Mouse (Mus musculus) hindbrain, embryonic 11.5 days (tissue): Measurements from ENCODE around the gene Vwa8. TPM values are rescaled to one million over a fixed set of nuclear protein-coding genes. Genes with fewer than 3 reads are reported as not detected.

Experiments
- ATAC-seq: fragments of 200-750 bp; cut with Nextera tagmentation; 2 replicates; pipeline ENCODE4 v1.8.0; 2017; ENCODE audit warnings: mild to moderate bottlenecking, moderate TSS enrichment, moderate library complexity; ENCODE audit not compliant: low FRiP score
- DNase-seq: peaks from one replicate; pipeline ENCODE4 v3.0.0-alpha.2; 2015; ENCODE audit warnings: low spot score
- H3K27ac ChIP-seq: fragments of 300-500 bp; sonication (generic); 2 replicates; pipeline ENCODE4 v1.5.1; 2014; ENCODE audit warnings: mild to moderate bottlenecking, low read depth, low read length
- H3K27me3 ChIP-seq: fragments of 300-500 bp; sonication (generic); 2 replicates; pipeline ENCODE4 v1.6.1; 2014; ENCODE audit warnings: mild to moderate bottlenecking, low read length, moderate library complexity, mixed read lengths; ENCODE audit not compliant: control insufficient read depth, insufficient read depth
- H3K36me3 ChIP-seq: fragments of 300-500 bp; sonication (generic); 2 replicates; pipeline ENCODE4 v1.6.1; 2014; ENCODE audit warnings: mild to moderate bottlenecking, low read length, moderate library complexity, mixed read lengths; ENCODE audit not compliant: control insufficient read depth, insufficient read depth
- H3K4me1 ChIP-seq: fragments of 300-500 bp; sonication (generic); replicated peaks from 2 replicates; pipeline ENCODE4 v1.6.1; 2014; ENCODE audit warnings: low read length, mixed read lengths; ENCODE audit not compliant: control insufficient read depth, insufficient read depth
- H3K4me2 ChIP-seq: fragments of 300-500 bp; sonication (generic); replicated peaks from 2 replicates; pipeline ENCODE4 v1.6.1; 2014; ENCODE audit warnings: mild to moderate bottlenecking, low read depth, low read length
- H3K4me3 ChIP-seq: fragments of 300-500 bp; sonication (generic); 2 replicates; pipeline ENCODE4 v1.5.1; 2014; ENCODE audit warnings: low read depth, low read length
- H3K9ac ChIP-seq: fragments of 300-500 bp; sonication (generic); 2 replicates; pipeline ENCODE4 v1.6.1; 2014; ENCODE audit warnings: low read depth, low read length
- H3K9me3 ChIP-seq: fragments of 300-500 bp; sonication (generic); 2 replicates; pipeline ENCODE4 v1.6.1; 2016; ENCODE audit warnings: low read length; ENCODE audit not compliant: control insufficient read depth
- WGBS: fragments of 180-500 bp; shearing (Covaris S2); extraction: QIAGEN DNeasy Blood & Tissue Kit; methylation state at CpG from one replicate; pipeline ENCODE4 v1.1.7; 2014; 5-methylcytosine and 5-hydroxymethylcytosine counted together
- polyA plus RNA-seq: library from polyadenylated mRNA; unstranded; fragments of >200 nt; fragmentation: Nextera tagmentation; extraction: Ambion mirVana; gene quantifications from 2 replicates; pipeline ENCODE4 v1.2.1, GENCODE M21; 2014

The Vwa8 gene
- polyA plus RNA-seq, 1 experiment from 2014 or later = 7.2 TPM

GRCm38 (mm10) chr14:78895496-78895895, 46.6 kb downstream of the Vwa8 start:
- DNase-seq (no peak), ATAC-seq (no peak)
- H3K4me3 ChIP-seq = no peak overlapping the region
- H3K27ac ChIP-seq = no peak overlapping the region
- H3K4me1 ChIP-seq = no peaks in the 10 kb centered on the region
- no peaks in the 10 kb centered on the region for H3K36me3 ChIP-seq
- H3K9ac ChIP-seq = no peak overlapping the region
- H3K9me3 ChIP-seq = no peaks in the 10 kb centered on the region
- no peak overlapping the region for H3K4me2 ChIP-seq
- H3K27me3 ChIP-seq = no peaks in the 10 kb centered on the region
- 100% methylated on average over 1 of the region's 1 CpGs for WGBS

- Histone ChIP-seq H3K27me3 (no peaks in the 10 kb centered on the region), H3K27ac (no peak overlapping the region), H3K9me3 (no peaks in the 10 kb centered on the region), H3K36me3 (no peaks in the 10 kb centered on the region), H3K4me3 (no peak overlapping the region), H3K4me1 (no peaks in the 10 kb centered on the region), H3K4me2 (no peak overlapping the region), H3K9ac (no peak overlapping the region)
- WGBS = 93% methylated on average over 5 of the region's 5 CpGs
- ATAC-seq (no peak), DNase-seq (no peak)
Observed at GRCm38 (mm10) chr14:78896252-78896651, 47.4 kb downstream of the Vwa8 start.

- no peaks in the 10 kb centered on the region for H3K27me3 ChIP-seq
- DNase-seq = no peak
- ATAC-seq = no peak
- H3K36me3 ChIP-seq = no peaks in the 10 kb centered on the region
- 79% methylated on average over 2 of the region's 2 CpGs for WGBS
- no peaks in the 10 kb centered on the region for H3K4me1 ChIP-seq
- no peak overlapping the region for H3K27ac ChIP-seq
- H3K9me3 ChIP-seq = no peaks in the 10 kb centered on the region
- no peak overlapping the region for H3K4me2 ChIP-seq
- no peak overlapping the region for H3K4me3 ChIP-seq
- no peak overlapping the region for H3K9ac ChIP-seq
Observed at GRCm38 (mm10) chr14:78900770-78901169, 51.9 kb downstream of the Vwa8 start.

GRCm38 (mm10) chr14:78908205-78908863, 59.5 kb downstream of the Vwa8 start:
- Histone ChIP-seq H3K36me3 (no peaks in the 10 kb centered on the region), H3K9ac (no peak overlapping the region), H3K9me3 (no peaks in the 10 kb centered on the region), H3K27me3 (no peaks in the 10 kb centered on the region), H3K4me3 (no peak overlapping the region), H3K27ac (no peak overlapping the region), H3K4me1 (no peaks in the 10 kb centered on the region), H3K4me2 (no peak overlapping the region)
- no peak for ATAC-seq
- no peak for DNase-seq
- WGBS = 93% methylated on average over 10 of the region's 10 CpGs

GRCm38 (mm10) chr14:78912076-78912475, 63.2 kb downstream of the Vwa8 start:
- no peak for DNase-seq
- Histone ChIP-seq H3K4me1 (no peaks in the 10 kb centered on the region), H3K4me3 (no peak overlapping the region), H3K9ac (no peak overlapping the region), H3K4me2 (no peak overlapping the region), H3K9me3 (no peaks in the 10 kb centered on the region), H3K27ac (no peak overlapping the region), H3K27me3 (no peaks in the 10 kb centered on the region), H3K36me3 (no peaks in the 10 kb centered on the region)
- WGBS = 90% methylated on average over 10 of the region's 10 CpGs
- ATAC-seq = no peak

GRCm38 (mm10) chr14:78914180-78914579, 65.3 kb downstream of the Vwa8 start:
- DNase-seq (no peak), ATAC-seq (no peak)
- no peaks in the 10 kb centered on the region for H3K9me3 ChIP-seq
- 89% methylated on average over 8 of the region's 8 CpGs for WGBS
- no peaks in the 10 kb centered on the region for H3K27me3 ChIP-seq
- H3K4me2 ChIP-seq = no peak overlapping the region
- H3K9ac ChIP-seq = no peak overlapping the region
- H3K4me1 ChIP-seq = no peaks in the 10 kb centered on the region
- no peak overlapping the region for H3K27ac ChIP-seq
- no peak overlapping the region for H3K4me3 ChIP-seq
- no peaks in the 10 kb centered on the region for H3K36me3 ChIP-seq

GRCm38 (mm10) chr14:78916691-78917090, 67.8 kb downstream of the Vwa8 start:
- DNase-seq (no peak), ATAC-seq (no peak)
- no peaks in the 10 kb centered on the region for H3K36me3 ChIP-seq
- no peak overlapping the region for H3K4me3 ChIP-seq
- no peak overlapping the region for H3K9ac ChIP-seq
- WGBS = 98% methylated on average over 2 of the region's 2 CpGs
- no peaks in the 10 kb centered on the region for H3K4me1 ChIP-seq
- no peak overlapping the region for H3K4me2 ChIP-seq
- H3K27me3 ChIP-seq = no peaks in the 10 kb centered on the region
- no peak overlapping the region for H3K27ac ChIP-seq
- H3K9me3 ChIP-seq = no peaks in the 10 kb centered on the region

GRCm38 (mm10) chr14:78921219-78921618, 72.4 kb downstream of the Vwa8 start:
- no peaks in the 10 kb centered on the region for H3K27me3 ChIP-seq
- ATAC-seq (no peak), DNase-seq (no peak)
- no peaks in the 10 kb centered on the region for H3K9me3 ChIP-seq
- no peak overlapping the region for H3K9ac ChIP-seq
- H3K36me3 ChIP-seq = no peaks in the 10 kb centered on the region
- no peak overlapping the region for H3K4me2 ChIP-seq
- H3K4me1 ChIP-seq = no peaks in the 10 kb centered on the region
- WGBS = 69% methylated on average over 2 of the region's 2 CpGs
- no peak overlapping the region for H3K27ac ChIP-seq
- H3K4me3 ChIP-seq = no peak overlapping the region

- no peak overlapping the region for H3K27ac ChIP-seq
- no peaks in the 10 kb centered on the region for H3K27me3 ChIP-seq
- ATAC-seq = no peak
- no peaks in the 10 kb centered on the region for H3K4me1 ChIP-seq
- H3K36me3 ChIP-seq = no peaks in the 10 kb centered on the region
- H3K9ac ChIP-seq = no peak overlapping the region
- no peak overlapping the region for H3K4me3 ChIP-seq
- no peaks in the 10 kb centered on the region for H3K9me3 ChIP-seq
- no peak overlapping the region for H3K4me2 ChIP-seq
- no peak for DNase-seq
- 84% methylated on average over 5 of the region's 5 CpGs for WGBS
Observed at GRCm38 (mm10) chr14:78923631-78924030, 74.8 kb downstream of the Vwa8 start.
